Mouse (Mus musculus) CH12.LX (cell line): ENCODE results near the gene Olfr304. TPM values are rescaled to one million over a fixed set of nuclear protein-coding genes. Genes with fewer than 3 reads are reported as not detected.

ENCODE experiments used
- DNase-seq: peaks from one replicate; pipeline ENCODE4 v3.0.0-alpha.2; 2013; ENCODE audit errors: extremely low read depth
- H3K27ac ChIP-seq: 2 replicates; pipeline ENCODE4 v1.5.1; 2012; ENCODE audit warnings: low read depth, mild to moderate bottlenecking, control low read depth, moderate library complexity; ENCODE audit not compliant: insufficient read depth
- H3K27me3 ChIP-seq: replicated peaks from 2 replicates; pipeline ENCODE3; 2012; ENCODE audit warnings: inconsistent platforms
- H3K36me3 ChIP-seq, 2 experiments: replicated peaks in 1 of 2; 2 replicates each; pipeline versions ENCODE3 to v1.6.1; 2012; ENCODE audit warnings: inconsistent platforms in 1 of 2, low read length in 1 of 2, mild to moderate bottlenecking in 1 of 2, mixed read lengths in 1 of 2, moderate library complexity in 1 of 2; ENCODE audit not compliant: control insufficient read depth in 1 of 2, insufficient read depth in 1 of 2
- H3K4me1 ChIP-seq, 2 experiments: 2 replicates each; pipeline ENCODE4 v1.6.1; 2012; ENCODE audit warnings: inconsistent platforms in 1 of 2, moderate library complexity in 1 of 2; ENCODE audit not compliant: insufficient read depth in 2 of 2, control insufficient read depth in 1 of 2
- H3K4me2 ChIP-seq: 2 replicates; pipeline ENCODE4 v1.6.1; 2012; ENCODE audit warnings: low read depth, mild to moderate bottlenecking, control low read depth; ENCODE audit not compliant: poor library complexity, insufficient read depth, severe bottlenecking
- H3K4me3 ChIP-seq, 3 experiments: fragments of 150-350 bp in 1 of 3; sonication (generic) in 1 of 3; replicated peaks in 1 of 3; 2 replicates each; pipeline versions ENCODE3 to v1.5.1; 2011 to 2012; ENCODE audit warnings: low read depth in 2 of 3, low read length in 2 of 3, mild to moderate bottlenecking in 2 of 3, moderate library complexity in 2 of 3, control low read depth in 1 of 3, improper control_type of control experiment in 1 of 3, inconsistent platforms in 1 of 3, mixed read lengths in 1 of 3; ENCODE audit not compliant: poor library complexity in 1 of 3
- H3K79me2 ChIP-seq: replicated peaks from 2 replicates; pipeline ENCODE4 v1.6.1; 2012; ENCODE audit warnings: mild to moderate bottlenecking, moderate library complexity; ENCODE audit not compliant: control insufficient read depth, poor library complexity, insufficient read depth, severe bottlenecking; ENCODE audit errors: extremely low read depth
- H3K9ac ChIP-seq: 2 replicates; pipeline ENCODE4 v1.6.1; 2012; ENCODE audit warnings: low read depth, mild to moderate bottlenecking, control low read depth, moderate library complexity; ENCODE audit not compliant: insufficient read depth
- H3K9me3 ChIP-seq: replicated peaks from 2 replicates; pipeline ENCODE3; 2012; ENCODE audit warnings: low read length, inconsistent platforms, mixed read lengths
- CHD1 ChIP-seq: IDR thresholded peaks from 2 replicates; pipeline ENCODE4 v1.6.1; 2012; ENCODE audit warnings: low read depth, low read length, improper control_type of control experiment, inconsistent platforms
- CTCF ChIP-seq, 2 experiments: IDR thresholded peaks in 1 of 2; conservative IDR thresholded peaks in 1 of 2; 2 replicates each; pipeline ENCODE4 v1.5.1; 2011 to 2012; ENCODE audit warnings: low read depth in 2 of 2, low read length in 2 of 2, improper control_type of control experiment in 1 of 2, inconsistent platforms in 1 of 2, mild to moderate bottlenecking in 1 of 2, moderate library complexity in 1 of 2
- E2F4 ChIP-seq: IDR thresholded peaks from 2 replicates; pipeline ENCODE4 v1.6.1; 2011; ENCODE audit warnings: low read depth, low read length, improper control_type of control experiment; ENCODE audit not compliant: insufficient replicate concordance
- ELF1 ChIP-seq: IDR thresholded peaks from 2 replicates; pipeline ENCODE4 v1.6.1; 2014; ENCODE audit warnings: low read depth, mild to moderate bottlenecking, inconsistent platforms, low read length, improper control_type of control experiment
- EP300 ChIP-seq: IDR thresholded peaks from 2 replicates; pipeline ENCODE4 v1.6.1; 2011; ENCODE audit warnings: low read length, improper control_type of control experiment
- GABPA ChIP-seq: IDR thresholded peaks from 2 replicates; pipeline ENCODE4 v1.6.1; 2012; ENCODE audit warnings: low read depth, low read length, improper control_type of control experiment, inconsistent platforms; ENCODE audit not compliant: insufficient replicate concordance
- HCFC1 ChIP-seq: IDR thresholded peaks from 2 replicates; pipeline ENCODE4 v1.6.1; 2012; ENCODE audit warnings: low read depth, mild to moderate bottlenecking, inconsistent platforms, low read length, improper control_type of control experiment
- KAT2A ChIP-seq: IDR thresholded peaks from 2 replicates; pipeline ENCODE4 v1.6.1; 2012; ENCODE audit warnings: low read length, improper control_type of control experiment, inconsistent platforms; ENCODE audit not compliant: insufficient replicate concordance
- MYC ChIP-seq: IDR thresholded peaks from 2 replicates; pipeline ENCODE4 v1.6.1; 2011; ENCODE audit warnings: low read depth, mild to moderate bottlenecking, improper control_type of control experiment, low read length
- NELFE ChIP-seq: IDR thresholded peaks from 2 replicates; pipeline ENCODE4 v1.6.1; 2011; ENCODE audit warnings: low read depth, low read length, improper control_type of control experiment
- PAX5 ChIP-seq: IDR thresholded peaks from 2 replicates; pipeline ENCODE4 v1.6.1; 2012; ENCODE audit warnings: low read length, inconsistent platforms, mixed read lengths
- POLR2AphosphoS2 ChIP-seq: IDR thresholded peaks from 2 replicates; pipeline ENCODE4 v1.6.1; 2011; ENCODE audit warnings: low read depth, low read length, improper control_type of control experiment
- RAD21 ChIP-seq: IDR thresholded peaks from 2 replicates; pipeline ENCODE4 v1.6.1; 2011; ENCODE audit warnings: low read depth, mild to moderate bottlenecking, low read length, improper control_type of control experiment, moderate library complexity
- RCOR1 ChIP-seq: conservative IDR thresholded peaks from 2 replicates; pipeline ENCODE4 v1.6.1; 2012; ENCODE audit warnings: low read depth, mild to moderate bottlenecking, inconsistent platforms, low read length, improper control_type of control experiment
- UBTF ChIP-seq: IDR thresholded peaks from 2 replicates; pipeline ENCODE4 v1.6.1; 2012; ENCODE audit warnings: low read depth, mild to moderate bottlenecking, inconsistent platforms, low read length, improper control_type of control experiment, moderate library complexity
- USF1 ChIP-seq: IDR thresholded peaks from 2 replicates; pipeline ENCODE4 v1.6.1; 2014; ENCODE audit warnings: low read depth, mild to moderate bottlenecking, inconsistent platforms, low read length, improper control_type of control experiment
- ZC3H11A ChIP-seq: IDR thresholded peaks from 2 replicates; pipeline ENCODE4 v1.6.1; 2012; ENCODE audit warnings: low read depth, mild to moderate bottlenecking, inconsistent platforms, low read length, improper control_type of control experiment
- ZMIZ1 ChIP-seq: IDR thresholded peaks from 2 replicates; pipeline ENCODE4 v1.6.1; 2012; ENCODE audit warnings: low read depth, mild to moderate bottlenecking, inconsistent platforms, low read length, improper control_type of control experiment
- dilution Hi-C: fragments of 300-500 bp; cut with MboI; formaldehyde crosslinking; loops from 2 replicates; pipeline ENCODE4 v1.14.3; 2020; ENCODE audit warnings: low sequenced_read_pairs; ENCODE audit not compliant: extremely low pct_unique_long_range_greater_than_20kb, extremely low pct_ligation_motif_present
- in situ Hi-C: fragments of 300-500 bp; cut with MboI; formaldehyde crosslinking; loops from 3 replicates; pipeline ENCODE4 v1.14.3; 2019; ENCODE audit warnings: low sequenced_read_pairs, low pct_ligation_motif_present, low pct_unique_long_range_greater_than_20kb, mixed read lengths
- polyA plus RNA-seq: library from polyadenylated mRNA; unstranded; fragments of >175 nt; gene quantifications from 2 replicates; pipeline ENCODE4 v1.2.1, GENCODE M21; 2012; ENCODE audit warnings: low read depth; ENCODE audit not compliant: insufficient read length
- total RNA-seq, 2 experiments: library from RNA; depleted of rRNA; stranded (reverse); fragments of 300-350 nt in 1 of 2; fragments of >200 nt in 1 of 2; gene quantifications; 2 replicates each; pipeline ENCODE4 v1.2.3; 2012 to 2014

Olfr304 gene
- total and polyA plus RNA-seq, 3 experiments = not detected

GRCm38 (mm10) chr7:86397689-86398088, 11.2 kb upstream of the Olfr304 start, which contains the start of gene Olfr303:
Gene Olfr303, minus strand, starts transcription at chr7:86397789.
- Histone ChIP-seq H3K27me3 (no peaks in the 10 kb centered on the region), H3K4me2 (no peak within 1 kb of the TSS), H3K9me3 (peaks cover 18% of the 10 kb centered on the region), H3K27ac (no peak within 1 kb of the TSS), H3K79me2 (no peaks in the 10 kb centered on the region), H3K4me3 (no peak within 1 kb of the TSS), H3K36me3 (no peaks in the 10 kb centered on the region), H3K9ac (no peak within 1 kb of the TSS), H3K4me1 (no peaks in the 10 kb centered on the region)
- dilution Hi-C loops (no loop called here), in situ Hi-C loops (no loop called here)
- no peak for TF ChIP-seq RCOR1
- no peak for TF ChIP-seq PAX5
- TF ChIP-seq ZC3H11A = no peak
- TF ChIP-seq CHD1 = no peak
- no peak for TF ChIP-seq E2F4
- no peak for TF ChIP-seq ZMIZ1
- no peak for TF ChIP-seq CTCF (conservative IDR thresholded peaks at IDR 0.05 in 1 of 2, IDR thresholded peaks at IDR 0.05 in 1 of 2; ENCODE audit: low read depth in 2 of 2, low read length in 2 of 2)
- TF ChIP-seq ELF1 = no peak
- TF ChIP-seq UBTF = no peak
- TF ChIP-seq KAT2A = no peak
- TF ChIP-seq MYC = no peak
- TF ChIP-seq RAD21 = no peak
- TF ChIP-seq NELFE = no peak
- TF ChIP-seq USF1 = no peak
- no peak for TF ChIP-seq HCFC1
- TF ChIP-seq EP300 = no peak
- TF ChIP-seq GABPA = no peak
- no peak for DNase-seq

DNA sequence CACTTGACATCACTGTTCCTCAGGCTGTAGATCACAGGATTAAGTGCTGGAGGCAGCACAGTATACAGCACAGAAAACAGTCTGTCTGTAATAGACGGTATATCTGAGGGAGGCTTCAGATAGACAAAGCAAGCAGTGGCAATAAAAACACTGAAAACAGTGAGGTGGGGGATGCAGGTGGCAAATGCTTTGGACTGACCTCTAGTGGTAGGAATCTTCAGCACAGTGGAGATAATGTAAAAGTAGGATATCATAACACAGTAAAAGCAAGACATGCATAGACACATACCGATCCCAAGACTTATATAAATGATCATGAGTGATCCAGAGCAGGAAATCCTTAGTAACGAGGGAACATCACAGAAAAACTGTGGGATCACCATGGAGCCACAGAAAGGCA, 689 bp downstream of the Olfr304 start:
- no peak overlapping the region for H3K27ac ChIP-seq
- no peak overlapping the region for H3K4me3 ChIP-seq
- H3K27me3 ChIP-seq = no peaks in the 10 kb centered on the region
- no peak overlapping the region for H3K9ac ChIP-seq
- H3K9me3 ChIP-seq = peaks cover 8% of the 10 kb centered on the region
- no peaks in the 10 kb centered on the region for H3K79me2 ChIP-seq
- H3K4me1 ChIP-seq = no peaks in the 10 kb centered on the region
- dilution Hi-C loops (no loop called here), in situ Hi-C loops (no loop called here)
- H3K4me2 ChIP-seq = no peak overlapping the region
- no peak for TF ChIP-seq CHD1
- no peak for TF ChIP-seq POLR2AphosphoS2
- TF ChIP-seq EP300 = no peak
- H3K36me3 ChIP-seq = no peaks in the 10 kb centered on the region
- DNase-seq = no peak
